ENCODE assay signal across 12 mouse cellular contexts in the genomic region with DNA sequence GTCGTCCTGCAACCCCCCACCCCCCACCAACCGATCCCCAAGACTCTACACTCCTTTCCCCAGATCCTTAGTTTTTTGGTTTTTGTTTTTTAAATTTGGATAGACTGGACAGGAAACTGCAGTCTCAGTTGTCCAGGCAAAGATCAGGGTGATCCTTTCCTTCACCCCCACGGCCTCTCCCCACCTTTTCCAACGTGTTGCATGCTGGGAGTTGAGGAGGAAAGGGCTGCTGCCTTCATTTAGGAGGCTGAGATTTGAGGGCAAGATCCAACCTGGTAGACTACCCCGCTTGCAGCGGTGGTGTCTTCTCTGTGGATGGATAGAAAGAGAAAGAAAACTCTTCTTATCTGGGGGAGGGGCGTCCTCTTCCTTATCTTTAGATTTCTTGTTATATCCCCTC. TPM values are rescaled to one million over a fixed set of nuclear protein-coding genes. Genes with fewer than 3 reads are reported as not detected.
DNase-seq lines count a peak whose midpoint lies in the region; ATAC-seq and TF ChIP-seq lines count a peak whose summit lies in the region.
"Had no signal": no experiment of that assay in that cellular context is flagged by ENCODE, and none has a peak within 500 bp of the region (broad histone marks: within the 10 kb centered on the region; RNA-seq: fewer than 3 reads in every experiment).

No protein-coding gene starts in this region.

- H3K27ac ChIP-seq in ES-Bruce4 (ENCODE audit: insufficient read depth, low read length) = no peak overlapping the region
- H3K27ac ChIP-seq in forebrain, embryonic 12.5 days = no peak overlapping the region
- H3K27ac ChIP-seq in midbrain, embryonic 10.5 days (replicated peaks) = peak overlapping the region; percentile 94
- H3K27ac ChIP-seq in liver, embryonic 11.5 days (ENCODE audit: low read depth, low read length) = no peak overlapping the region

- ATAC-seq in forebrain, embryonic 12.5 days (ENCODE audit: low FRiP score) = no peak
- ATAC-seq in liver, embryonic 11.5 days (replicated peaks; ENCODE audit: low FRiP score) = no peak
- ATAC-seq: liver, postnatal 0 days had no signal

- H3K4me1 ChIP-seq in ES-Bruce4 (ENCODE audit: control insufficient read depth, insufficient read depth, low read length) = peaks cover 5% of the 10 kb centered on the region
- peaks cover 58% of the 10 kb centered on the region for H3K4me1 ChIP-seq in forebrain, embryonic 12.5 days
- peaks cover 84% of the 10 kb centered on the region for H3K4me1 ChIP-seq in midbrain, embryonic 10.5 days
- peaks cover 9% of the 10 kb centered on the region for H3K4me1 ChIP-seq in liver, embryonic 11.5 days (replicated peaks; ENCODE audit: control insufficient read depth, insufficient read depth, low read length)

- intact Hi-C loops in left cerebral cortex, postnatal 36 days (cut with DNase I) = no loop called here

- H3K27me3 ChIP-seq in ES-Bruce4 (ENCODE audit: control insufficient read depth, insufficient read depth, low read length, poor library complexity, severe bottlenecking) = peaks cover 15% of the 10 kb centered on the region
- H3K27me3 ChIP-seq in forebrain, embryonic 12.5 days = peaks cover 83% of the 10 kb centered on the region
- peaks cover 88% of the 10 kb centered on the region for H3K27me3 ChIP-seq in midbrain, embryonic 10.5 days (ENCODE audit: low read depth, poor library complexity, severe bottlenecking)
- peaks cover 85% of the 10 kb centered on the region for H3K27me3 ChIP-seq in liver, embryonic 11.5 days (replicated peaks; ENCODE audit: control insufficient read depth, insufficient read depth, low read length)

- TF ChIP-seq POLR2A in ES-Bruce4 (IDR thresholded peaks at IDR 0.05; ENCODE audit: insufficient read depth, low read length) = no peak

- H3K9me3 ChIP-seq in ES-Bruce4 (replicated peaks; ENCODE audit: control insufficient read depth, insufficient read depth, low read length, poor library complexity, severe bottlenecking) = no peaks in the 10 kb centered on the region
- no peaks in the 10 kb centered on the region for H3K9me3 ChIP-seq in forebrain, embryonic 12.5 days
- H3K9me3 ChIP-seq in midbrain, embryonic 10.5 days (replicated peaks) = no peaks in the 10 kb centered on the region
- no peaks in the 10 kb centered on the region for H3K9me3 ChIP-seq in liver, embryonic 11.5 days (ENCODE audit: control insufficient read depth, low read length)

- TF ChIP-seq CTCF in ES-Bruce4 (IDR thresholded peaks at IDR 0.05; ENCODE audit: low read depth, low read length) = no peak

- no peak for TF ChIP-seq EP300 in ES-Bruce4 (IDR thresholded peaks at IDR 0.05; ENCODE audit: insufficient read depth, low read depth, low read length)

- H3K4me2 ChIP-seq in forebrain, embryonic 12.5 days = peak overlapping the region; percentile 94
- no peak overlapping the region for H3K4me2 ChIP-seq in liver, embryonic 11.5 days

- H3K36me3 ChIP-seq in ES-Bruce4 (ENCODE audit: control insufficient read depth, insufficient read depth, low read length, poor library complexity, severe bottlenecking) = no peaks in the 10 kb centered on the region
- H3K36me3 ChIP-seq in forebrain, embryonic 12.5 days (replicated peaks) = no peaks in the 10 kb centered on the region
- no peaks in the 10 kb centered on the region for H3K36me3 ChIP-seq in midbrain, embryonic 10.5 days
- no peaks in the 10 kb centered on the region for H3K36me3 ChIP-seq in liver, embryonic 11.5 days (ENCODE audit: control insufficient read depth, insufficient read depth, low read length)

- peak overlapping the region; percentile 6; the same call in 1 of the 2 replicates for H3K4me3 ChIP-seq in ES-Bruce4 (ENCODE audit: low read depth, low read length)
- peak overlapping the region; percentile 65 for H3K4me3 ChIP-seq in forebrain, embryonic 12.5 days (replicated peaks)
- peak overlapping the region; percentile 85 for H3K4me3 ChIP-seq in midbrain, embryonic 10.5 days
- H3K4me3 ChIP-seq in liver, embryonic 11.5 days (ENCODE audit: low read depth, low read length) = no peak overlapping the region

- DNase-seq in cerebellum, adult 18-20 months = peak; percentile 41 to 64
- peak; percentile 36 for DNase-seq in midbrain, embryonic 10.5 days (ENCODE audit: low spot score)
- no peak for DNase-seq in Muller cell, postnatal 12 days (ENCODE audit: inconsistent ontology term)
- DNase-seq in yolk sac, embryonic 10.5 days (ENCODE audit: low spot score) = no peak
- no peak for DNase-seq in liver, embryonic 11.5 days (ENCODE audit: low spot score)
- no peak for DNase-seq in left cerebral cortex, postnatal 36 days (ENCODE audit: low spot score in 2 of 2)
- DNase-seq: kidney, adult 2 months; liver, postnatal 0 days had no signal

- H3K9ac ChIP-seq in ES-Bruce4 (ENCODE audit: low read depth, poor library complexity, severe bottlenecking) = no peak overlapping the region
- H3K9ac ChIP-seq in forebrain, embryonic 12.5 days = 0 out of 2 replicates have a peak overlapping the region, but pooled peaks have one; percentile 84
- no peak overlapping the region for H3K9ac ChIP-seq in liver, embryonic 11.5 days (ENCODE audit: low read depth, low read length)
- H3K9ac ChIP-seq: liver, postnatal 0 days had no signal

- under 1% methylated on average over 7 of the region's 7 CpGs for WGBS in forebrain, embryonic 12.5 days
- WGBS in midbrain, embryonic 10.5 days = 2% methylated on average over 7 of the region's 7 CpGs
- whole genome bisulfite sequencing in liver, embryonic 11.5 days = under 1% methylated on average over 7 of the region's 7 CpGs

RNA-seq across cellular contexts. Expression of a gene that starts 2.1 kb away (rescaled TPM):
- 0.28 and 0.32 TPM in 2 replicates for polyA plus RNA-seq in ES-Bruce4 (2011; ENCODE audit: insufficient read depth, insufficient read length, low read depth, missing spikeins)
- 2.0 TPM in 2 replicates for polyA plus RNA-seq in forebrain, embryonic 12.5 days (2016; fragmentation: Nextera tagmentation; extraction: Ambion mirVana)
- 1.3 and 2.2 TPM in 2 replicates for polyA plus RNA-seq in midbrain, embryonic 10.5 days (2016; fragmentation: Nextera tagmentation; extraction: Ambion mirVana)
- polyA plus RNA-seq in liver, embryonic 11.5 days (2014; fragmentation: Nextera tagmentation; extraction: Ambion mirVana) = 0.35 and 0.36 TPM in 2 replicates
- 100 to 1,000 TPM; 384 to 481 TPM for total RNA-seq in left cerebral cortex, postnatal 36 days (2021)
- total RNA-seq: granulocyte monocyte progenitor cell, adult 5-6 weeks had no signal
- polyA plus RNA-seq: liver, postnatal 0 days had no signal

RNA-seq across cellular contexts. Expression of a gene that starts 28.4 kb away (rescaled TPM):
- polyA plus RNA-seq in ES-Bruce4 (2011; ENCODE audit: insufficient read depth, insufficient read length, low read depth, missing spikeins) = not detected in 2 replicates
- not detected in 2 replicates for polyA plus RNA-seq in forebrain, embryonic 12.5 days (2016; fragmentation: Nextera tagmentation; extraction: Ambion mirVana)
- polyA plus RNA-seq in midbrain, embryonic 10.5 days (2016; fragmentation: Nextera tagmentation; extraction: Ambion mirVana) = 0.36 TPM in 1 of 2 replicates, not detected in the other
- polyA plus RNA-seq in liver, embryonic 11.5 days (2014; fragmentation: Nextera tagmentation; extraction: Ambion mirVana) = 0.23 and 0.31 TPM in 2 replicates
- not detected for total RNA-seq in left cerebral cortex, postnatal 36 days (2021)
- total RNA-seq: granulocyte monocyte progenitor cell, adult 5-6 weeks had no signal
- polyA plus RNA-seq: kidney, adult 2 months; urinary bladder, adult 2 months had no signal

RNA-seq across cellular contexts. Expression of a gene that starts 36.2 kb away (rescaled TPM):
- polyA plus RNA-seq in ES-Bruce4 (2011; ENCODE audit: insufficient read depth, insufficient read length, low read depth, missing spikeins) = not detected in 2 replicates
- not detected in 2 replicates for polyA plus RNA-seq in forebrain, embryonic 12.5 days (2016; fragmentation: Nextera tagmentation; extraction: Ambion mirVana)
- 0.26 TPM in 1 of 2 replicates, not detected in the other for polyA plus RNA-seq in midbrain, embryonic 10.5 days (2016; fragmentation: Nextera tagmentation; extraction: Ambion mirVana)
- not detected in 2 replicates for polyA plus RNA-seq in liver, embryonic 11.5 days (2014; fragmentation: Nextera tagmentation; extraction: Ambion mirVana)
- total RNA-seq in left cerebral cortex, postnatal 36 days (2021) = 1 to 10 TPM in 1 of 2 experiments, not detected in 1; 1.2 TPM
- total RNA-seq: granulocyte monocyte progenitor cell, adult 5-6 weeks had no signal
- polyA plus RNA-seq: kidney, adult 2 months; liver, postnatal 0 days; urinary bladder, adult 2 months had no signal

Comparison
In these comparisons a context has a peak if more than half of its experiments do, and no peak if none do; other contexts are left out.
1. DNase-seq: peak in cerebellum, adult 18-20 months (2 of 2) and midbrain, embryonic 10.5 days (single experiment); none in Muller cell, postnatal 12 days (single experiment), yolk sac, embryonic 10.5 days (single experiment), liver, embryonic 11.5 days (single experiment) and left cerebral cortex, postnatal 36 days (0 of 2).